Mouse (Mus musculus) megakaryocyte, embryonic 14.5 days (primary cell): ENCODE data around the gene Gm11559. TPM values are rescaled to one million over a fixed set of nuclear protein-coding genes. Genes with fewer than 3 reads are reported as not detected.

Source experiments
- H3K27me3 ChIP-seq: replicated peaks from 2 replicates; pipeline ENCODE3; 2012; ENCODE audit warnings: inconsistent platforms
- H3K36me3 ChIP-seq: replicated peaks from 2 replicates; pipeline ENCODE3; 2012; ENCODE audit warnings: low read length, inconsistent platforms, mixed read lengths
- H3K4me1 ChIP-seq: 2 replicates; pipeline ENCODE4 v1.6.1; 2012; ENCODE audit warnings: inconsistent platforms
- H3K4me3 ChIP-seq: replicated peaks from 2 replicates; pipeline ENCODE3; 2012; ENCODE audit warnings: moderate library complexity, mild to moderate bottlenecking, inconsistent platforms
- H3K9me3 ChIP-seq: 2 replicates; pipeline ENCODE4 v1.6.1; 2012; ENCODE audit warnings: inconsistent platforms
- FLI1 ChIP-seq: IDR thresholded peaks from 2 replicates; pipeline ENCODE4 v1.6.1; 2012; ENCODE audit warnings: low read length, inconsistent platforms, mixed read lengths
- GATA1 ChIP-seq: IDR thresholded peaks from 3 replicates; pipeline ENCODE4 v1.6.1; 2012; ENCODE audit warnings: mixed read lengths, low read length, inconsistent platforms, borderline replicate concordance
- polyA plus RNA-seq: library from polyadenylated mRNA; stranded (reverse); fragments of >175 nt; gene quantifications from 2 replicates; pipeline ENCODE4 v1.2.3, GENCODE M21; 2012; ENCODE audit warnings: low replicate concordance; ENCODE audit not compliant: insufficient read depth

Gm11559 gene
- polyA plus RNA-seq, 1 experiment, result not detected

GRCm38 (mm10) chr11:99914451-99914850 is 50.2 kb downstream of the Gm11559 start, which contains the start of gene Gm11565:
Gene Gm11565 (plus strand): TSS chr11:99914751.
- TF ChIP-seq GATA1 (no peak), FLI1 (no peak)
- H3K9me3 ChIP-seq, result no peaks in the 10 kb centered on the region
- no peaks in the 10 kb centered on the region for H3K27me3 ChIP-seq

More at GRCm38 (mm10) chr11:99914451-99914850, 50.2 kb downstream of the Gm11559 start, which contains the start of gene Gm11565:
- peak within 1 kb of the TSS; percentile 18 for H3K4me3 ChIP-seq
- no peaks in the 10 kb centered on the region for H3K4me1 ChIP-seq
- H3K36me3 ChIP-seq, result no peaks in the 10 kb centered on the region

Other genes with a start within 250 kb of the Gm11559 start
- not detected in 2 replicates for gene Krtap2-4, start 249.6 kb upstream of the Gm11559 start, polyA plus RNA-seq
- not detected in 2 replicates for gene Gm11562, start 244.0 kb upstream of the Gm11559 start, polyA plus RNA-seq
- not detected in 2 replicates for gene Krtap4-1, start 236.2 kb upstream of the Gm11559 start, polyA plus RNA-seq
- not detected in 2 replicates for gene Krtap4-2, start 229.4 kb upstream of the Gm11559 start, polyA plus RNA-seq
- gene Krtap4-7, start 220.4 kb upstream of the Gm11559 start, polyA plus RNA-seq, result not detected in 2 replicates
- not detected in 2 replicates for gene Gm11555, start 214.2 kb upstream of the Gm11559 start, polyA plus RNA-seq
- gene Gm11563, start 205.5 kb upstream of the Gm11559 start, polyA plus RNA-seq, result not detected in 2 replicates
- not detected in 2 replicates for gene Krtap4-6, start 198.5 kb upstream of the Gm11559 start, polyA plus RNA-seq
- not detected in 2 replicates for gene Gm14190, start 173.7 kb upstream of the Gm11559 start, polyA plus RNA-seq
- gene Gm14180, start 130.2 kb upstream of the Gm11559 start, polyA plus RNA-seq, result not detected in 2 replicates
- gene Gm11595, start 91.6 kb upstream of the Gm11559 start, polyA plus RNA-seq, result not detected in 2 replicates
- not detected in 2 replicates for gene Krtap4-8, start 83.8 kb upstream of the Gm11559 start, polyA plus RNA-seq
- gene Krtap4-9, start 79.3 kb upstream of the Gm11559 start, polyA plus RNA-seq, result not detected in 2 replicates
- not detected in 2 replicates for gene Gm11596, start 71.0 kb upstream of the Gm11559 start, polyA plus RNA-seq
- gene Gm11569, start 65.5 kb upstream of the Gm11559 start, polyA plus RNA-seq, result not detected in 2 replicates
- gene Gm11554, start 60.0 kb upstream of the Gm11559 start, polyA plus RNA-seq, result not detected in 2 replicates
- not detected in 2 replicates for gene Krtap4-13, start 54.6 kb upstream of the Gm11559 start, polyA plus RNA-seq
- gene Gm11564, start 48.8 kb upstream of the Gm11559 start, polyA plus RNA-seq, result not detected in 2 replicates
- gene 2300003K06Rik, start 26.4 kb upstream of the Gm11559 start, polyA plus RNA-seq, result not detected in 2 replicates
- not detected in 2 replicates for gene Krtap4-16, start 12.9 kb upstream of the Gm11559 start, polyA plus RNA-seq
- not detected in 2 replicates for gene Gm11568, start 6.6 kb upstream of the Gm11559 start, polyA plus RNA-seq
- gene Krtap9-1, start 8.9 kb downstream of the Gm11559 start, polyA plus RNA-seq, result not detected in 2 replicates
- not detected in 2 replicates for gene Gm11567, start 14.7 kb downstream of the Gm11559 start, polyA plus RNA-seq
- gene Krtap31-1, start 43.4 kb downstream of the Gm11559 start, polyA plus RNA-seq, result not detected in 2 replicates
- gene Gm11565, start 50.3 kb downstream of the Gm11559 start, polyA plus RNA-seq, result not detected in 2 replicates
- gene Krtap31-2, start 71.8 kb downstream of the Gm11559 start, polyA plus RNA-seq, result not detected in 2 replicates
- not detected in 2 replicates for gene Krtap9-5, start 84.0 kb downstream of the Gm11559 start, polyA plus RNA-seq
- not detected in 2 replicates for gene Krtap29-1, start 114.6 kb downstream of the Gm11559 start, polyA plus RNA-seq
- gene Krtap16-1, start 122.1 kb downstream of the Gm11559 start, polyA plus RNA-seq, result not detected in 2 replicates
- not detected in 2 replicates for gene Krtap17-1, start 129.5 kb downstream of the Gm11559 start, polyA plus RNA-seq
- not detected in 2 replicates for gene Krt33a, start 151.7 kb downstream of the Gm11559 start, polyA plus RNA-seq
- not detected in 2 replicates for gene Krt33b, start 165.4 kb downstream of the Gm11559 start, polyA plus RNA-seq
- gene Krt34, start 177.1 kb downstream of the Gm11559 start, polyA plus RNA-seq, result not detected in 2 replicates
- not detected in 2 replicates for gene Krt31, start 186.1 kb downstream of the Gm11559 start, polyA plus RNA-seq
- gene Krt32, start 223.8 kb downstream of the Gm11559 start, polyA plus RNA-seq, result not detected in 2 replicates
- gene Krt35, start 231.8 kb downstream of the Gm11559 start, polyA plus RNA-seq, result not detected in 2 replicates
- not detected in 2 replicates for gene Krt36, start 241.2 kb downstream of the Gm11559 start, polyA plus RNA-seq